Mouse (Mus musculus) T-cell, adult 2 months (primary cell): ENCODE results near the gene D10Wsu102e.
A peak's percentile ranks its signal among the peaks of the same experiment; 100 is the strongest.
"Not testable (repeated sequence)": the region's sequence is repeated elsewhere in the genome, so short reads cannot be mapped to it uniquely, and the experiment has no call there.

Source experiments
- DNase-seq: peaks from one replicate; pipeline ENCODE4 v3.0.0; 2022; ENCODE audit warnings: low spot score

Gene D10Wsu102e

DNA sequence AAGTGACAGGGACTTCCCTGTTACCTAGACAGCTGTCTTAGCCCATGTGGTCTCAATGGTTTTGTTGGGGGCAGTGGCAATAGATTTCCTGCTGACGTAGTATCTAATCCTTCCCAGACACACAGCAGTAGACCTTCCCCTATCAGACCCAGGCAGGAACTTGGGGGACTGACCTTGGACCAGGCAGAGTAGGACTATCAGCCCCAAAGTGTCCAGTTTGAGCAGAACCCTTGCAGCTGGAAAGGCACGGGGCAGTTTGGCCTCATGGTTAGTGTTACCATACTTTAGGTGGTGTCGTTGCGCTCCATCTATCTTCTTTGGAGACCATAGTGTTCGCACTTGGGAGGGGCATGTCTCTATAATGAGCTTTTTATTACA is 13.7 kb upstream of the D10Wsu102e start:
- DNase-seq: no peak

DNA sequence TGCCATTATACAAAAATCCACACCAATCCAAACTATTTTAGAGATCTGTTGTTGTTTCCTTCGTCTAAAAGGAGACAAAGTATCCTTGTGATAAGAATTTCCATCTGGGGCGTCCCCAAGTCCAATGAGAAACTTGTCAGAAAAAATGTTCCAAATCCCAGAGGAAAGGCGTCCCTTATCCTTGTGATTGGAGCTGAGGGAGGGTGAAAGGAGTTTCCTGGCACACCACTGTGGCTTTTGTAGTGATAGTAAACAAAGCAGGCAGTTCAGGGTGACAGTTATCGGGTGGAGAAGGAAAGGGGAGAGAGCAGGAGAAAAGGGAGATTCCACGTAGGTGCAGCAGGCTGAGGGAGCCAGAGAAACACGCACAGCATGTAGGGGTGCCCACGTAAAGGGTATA is 12.5 kb upstream of the D10Wsu102e start:
- no peak for DNase-seq

DNA sequence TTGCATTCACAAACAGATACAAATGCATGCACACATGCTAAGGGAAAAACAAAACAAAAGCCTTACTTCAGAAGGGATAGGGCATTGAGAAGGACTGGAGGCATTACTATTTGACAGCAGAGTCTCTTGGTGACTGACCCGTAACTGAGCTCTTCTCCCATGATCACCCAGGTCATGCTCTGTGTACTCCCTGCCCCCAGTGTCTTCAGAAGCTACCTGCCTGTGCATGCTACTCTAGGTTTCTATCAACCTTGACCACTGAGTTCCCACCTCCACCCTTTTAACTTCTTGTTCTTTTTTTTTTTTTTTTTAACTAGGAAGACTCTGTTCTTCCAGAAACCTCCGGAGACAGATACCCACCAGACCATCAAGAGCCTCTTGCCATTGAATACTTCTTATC is 9.3 kb upstream of the D10Wsu102e start:
- no peak for DNase-seq

DNA sequence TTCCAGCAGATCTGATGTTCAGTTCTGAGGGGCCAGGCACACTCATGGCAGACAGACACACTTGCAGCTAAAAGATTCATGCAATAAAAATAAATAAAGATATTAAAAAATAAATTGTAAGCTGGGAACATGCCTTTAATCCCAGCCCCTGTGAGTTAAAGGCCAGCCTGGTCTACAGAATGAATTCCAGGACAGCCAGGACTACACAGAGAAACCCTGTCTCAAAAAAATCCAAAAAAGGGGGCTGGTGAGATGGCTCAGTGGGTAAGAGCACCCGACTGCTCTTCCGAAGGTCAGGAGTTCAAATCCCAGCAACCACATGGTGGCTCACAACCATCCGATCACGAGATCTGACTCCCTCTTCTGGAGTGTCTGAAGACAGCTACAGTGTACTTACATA is 8.2 kb upstream of the D10Wsu102e start:
- DNase-seq: not testable (repeated sequence)

DNA sequence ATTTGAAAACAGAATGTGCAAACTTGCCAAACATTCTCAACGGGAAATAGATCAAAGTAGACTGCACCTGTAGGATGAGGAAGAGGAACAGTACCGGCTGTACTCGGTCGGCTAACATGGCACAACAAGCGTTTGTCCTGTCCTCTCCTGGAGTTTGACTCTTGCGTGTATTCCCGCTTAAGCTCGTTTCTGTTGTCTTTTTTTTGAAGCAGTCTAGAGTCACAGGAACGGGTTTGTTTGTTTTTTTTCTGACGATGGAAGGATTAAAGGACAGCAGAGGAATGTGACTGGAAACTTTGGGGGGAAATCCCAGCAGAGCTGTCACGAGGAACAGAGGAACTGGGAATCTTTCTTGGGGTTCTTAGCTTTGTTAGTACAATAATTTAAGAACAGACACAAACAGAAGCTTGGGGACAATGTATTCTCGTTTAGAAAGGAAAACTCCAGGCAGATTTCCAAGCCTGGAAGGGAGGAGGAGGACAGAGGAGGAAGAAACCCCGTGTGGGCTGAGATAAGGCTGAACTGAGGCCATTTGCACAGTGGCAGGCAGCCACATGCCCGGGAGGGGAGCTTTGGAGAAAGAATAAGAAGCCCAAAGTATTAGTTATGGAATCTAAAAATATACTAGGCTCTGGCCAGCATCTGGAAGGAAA is 6.2 kb upstream of the D10Wsu102e start:
- no peak for DNase-seq

DNA sequence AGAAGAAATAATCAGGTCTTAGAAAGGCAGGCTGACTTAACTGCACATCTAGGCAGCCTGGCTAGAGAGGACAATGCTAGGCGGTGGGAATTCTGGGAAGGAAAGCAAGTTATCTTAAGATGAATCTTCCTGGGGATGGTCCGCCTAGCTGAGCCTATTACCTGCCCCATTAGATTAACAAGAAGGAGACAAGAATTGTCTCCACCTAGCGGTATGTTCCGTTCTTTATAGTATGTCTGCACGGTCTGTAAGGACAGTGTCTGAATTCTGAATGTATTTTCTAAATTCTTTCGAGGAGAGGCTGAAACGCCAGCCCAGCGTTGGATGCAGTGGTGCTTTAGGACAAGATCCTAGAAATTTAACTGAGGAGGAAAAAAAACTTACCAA is 5.7 kb upstream of the D10Wsu102e start:
- DNase-seq: no peak

DNA sequence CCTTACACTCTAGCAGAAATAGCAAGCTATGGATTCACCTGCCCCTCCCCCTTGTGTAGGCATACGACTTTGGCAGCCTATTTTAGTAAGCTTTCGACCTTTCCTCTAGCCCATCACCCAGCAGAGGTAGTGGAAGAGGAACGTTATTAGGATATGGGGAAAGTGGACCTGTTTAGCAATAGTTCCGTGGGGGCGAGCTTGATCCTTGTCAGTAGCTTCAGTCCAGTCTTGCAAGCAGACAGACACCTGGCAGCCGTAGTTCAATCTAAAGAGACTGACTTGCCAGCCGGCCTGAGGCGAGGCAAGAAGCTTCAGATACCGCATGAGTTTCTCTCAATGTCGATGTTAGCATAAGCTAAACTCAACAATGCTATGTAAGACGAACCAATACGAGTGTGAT is 3.6 kb upstream of the D10Wsu102e start:
- no peak for DNase-seq

DNA sequence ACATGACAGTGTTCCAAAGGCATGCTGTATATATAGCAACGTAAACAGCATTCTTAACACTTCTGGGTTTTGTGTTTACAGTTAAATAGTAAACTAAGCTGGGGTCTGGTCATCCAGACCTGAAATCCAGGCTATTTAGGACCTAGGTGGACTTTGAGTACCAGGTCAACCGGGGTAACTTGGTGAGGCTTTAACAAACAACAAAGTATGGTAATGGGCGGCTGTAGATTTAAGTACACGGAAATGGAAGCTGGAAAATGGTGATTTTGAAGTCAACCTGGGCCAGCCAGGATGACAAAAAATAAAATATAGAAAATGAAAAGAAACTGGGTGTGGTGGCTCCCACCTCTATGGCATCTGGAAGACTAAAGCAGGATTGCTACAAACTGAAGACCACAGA is 570 bp upstream of the D10Wsu102e start:
- no peak for DNase-seq

DNA sequence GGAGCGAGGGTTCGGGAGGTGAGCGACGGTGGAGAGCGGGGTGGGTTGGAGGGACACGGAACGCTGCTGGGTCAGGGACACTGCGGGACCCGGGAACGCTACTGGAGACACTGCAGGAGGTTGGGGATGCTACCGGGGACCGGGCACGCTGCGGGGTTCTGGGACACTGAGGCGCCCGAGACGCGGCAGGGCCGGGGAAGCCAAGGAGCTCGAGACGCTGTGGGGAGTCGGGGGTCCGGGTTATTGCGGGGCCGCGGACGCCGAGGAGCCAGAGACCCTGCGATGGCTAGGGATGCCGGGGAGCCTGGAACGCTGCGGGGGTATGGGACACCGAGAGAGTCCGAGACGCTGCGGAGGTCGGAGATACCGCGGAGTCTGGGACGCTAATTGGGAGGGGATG is 335 bp downstream of the D10Wsu102e start:
- no peak for DNase-seq

DNA sequence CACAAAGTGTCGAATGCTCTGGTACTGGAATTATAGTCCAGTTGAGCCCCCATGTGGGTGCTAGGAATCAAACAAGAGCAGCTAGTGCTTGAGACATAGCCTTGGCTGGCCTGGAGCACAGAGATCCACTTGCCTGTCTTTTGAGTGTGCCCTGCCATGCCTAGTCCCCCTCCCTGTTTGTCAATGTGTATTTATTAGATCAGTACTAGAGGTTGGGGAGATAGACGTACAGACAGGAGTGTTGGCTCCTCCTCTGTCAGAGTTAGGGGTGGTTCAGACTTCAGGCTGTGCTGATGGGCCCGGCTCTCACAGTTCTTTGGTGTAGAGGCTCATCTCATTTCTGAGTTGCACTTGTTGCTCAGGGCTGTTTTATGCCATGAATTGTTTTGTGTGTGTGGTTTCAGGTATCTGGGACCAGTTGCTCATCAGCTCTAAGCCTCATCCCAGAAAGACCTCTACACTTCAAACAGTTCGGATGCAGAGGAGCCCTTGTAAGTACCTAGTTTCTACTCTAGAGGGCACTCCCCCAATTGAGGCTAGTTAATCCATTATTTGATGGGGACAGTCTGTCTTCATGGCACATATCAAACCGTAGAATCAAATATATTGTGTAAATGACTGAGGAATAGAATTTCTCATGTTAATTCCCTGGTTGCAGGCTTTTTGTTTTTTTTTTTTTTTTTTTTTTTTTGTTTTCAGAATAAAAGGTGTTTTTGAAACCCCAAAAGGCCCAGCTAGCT is 1.8 kb downstream of the D10Wsu102e start:
- DNase-seq: peak; percentile 15

DNA sequence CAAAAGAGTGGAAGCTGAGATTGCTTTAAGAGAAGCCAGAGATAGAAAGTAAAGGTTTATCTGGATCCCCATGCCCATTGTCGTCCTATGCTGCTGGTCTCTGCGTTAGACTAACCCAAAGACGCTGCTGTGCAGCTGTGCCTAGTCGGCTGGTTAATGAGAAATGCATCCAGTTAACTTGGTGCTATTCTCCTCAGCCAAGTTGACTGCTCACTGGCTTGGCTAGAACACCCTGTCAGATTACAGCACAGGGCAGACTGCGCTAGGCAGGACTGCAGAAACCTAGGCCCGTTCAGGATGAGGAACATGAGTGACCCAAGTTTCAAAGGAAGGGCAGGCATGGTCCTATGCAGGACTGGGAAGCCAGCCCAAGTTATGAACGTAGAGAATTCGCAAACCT is 3.4 kb downstream of the D10Wsu102e start:
- DNase-seq: no peak

DNA sequence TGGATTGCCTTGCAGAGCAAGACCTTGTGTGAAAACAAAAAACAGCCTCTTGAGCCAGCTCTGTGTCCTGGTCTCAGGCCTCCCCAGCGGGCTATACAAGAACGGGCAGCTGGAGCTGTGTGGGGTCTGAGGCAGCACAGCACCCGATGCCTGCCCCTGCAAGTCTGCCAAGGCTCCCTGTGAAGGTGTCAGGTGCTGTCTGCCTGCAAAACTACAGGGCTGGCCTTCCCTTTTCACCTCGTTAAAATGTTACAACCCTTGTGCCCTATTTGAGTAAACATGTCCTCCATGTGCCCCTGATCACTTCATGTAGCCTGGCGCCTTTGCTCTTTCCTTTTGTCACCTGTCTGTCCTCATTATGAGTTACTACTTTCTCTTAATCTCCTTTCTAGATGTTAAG is 8.9 kb downstream of the D10Wsu102e start:
- DNase-seq: no peak

DNA sequence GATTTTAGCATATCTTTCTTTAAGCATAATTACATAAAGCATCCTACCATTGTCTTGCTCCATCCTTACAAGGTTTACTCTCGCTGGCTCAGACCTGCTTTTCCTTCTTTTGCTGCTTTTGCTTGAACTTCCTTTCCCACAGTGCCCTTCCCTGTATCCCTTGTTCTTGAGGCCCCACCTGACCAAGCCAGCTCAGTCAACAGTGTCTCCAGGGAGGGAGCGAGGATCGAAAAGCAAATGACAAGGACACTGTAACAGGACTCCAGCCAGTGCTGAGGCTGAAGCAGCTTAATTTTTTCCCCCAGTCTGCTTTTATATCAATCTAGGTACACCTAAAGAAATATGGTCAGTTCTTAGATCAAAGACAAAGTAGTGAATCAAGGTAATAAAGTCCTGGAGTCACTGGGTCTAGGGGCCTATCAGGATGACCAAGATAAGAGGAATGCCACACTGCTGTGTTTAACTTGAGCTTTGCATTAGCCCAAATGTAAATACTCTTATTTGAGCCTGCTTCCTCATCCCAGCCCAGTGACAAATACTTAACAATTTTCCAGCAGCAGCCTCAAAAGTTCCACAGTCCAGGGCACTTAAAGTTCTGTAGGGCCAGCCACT is 14.1 kb downstream of the D10Wsu102e start:
- DNase-seq: no peak

DNA sequence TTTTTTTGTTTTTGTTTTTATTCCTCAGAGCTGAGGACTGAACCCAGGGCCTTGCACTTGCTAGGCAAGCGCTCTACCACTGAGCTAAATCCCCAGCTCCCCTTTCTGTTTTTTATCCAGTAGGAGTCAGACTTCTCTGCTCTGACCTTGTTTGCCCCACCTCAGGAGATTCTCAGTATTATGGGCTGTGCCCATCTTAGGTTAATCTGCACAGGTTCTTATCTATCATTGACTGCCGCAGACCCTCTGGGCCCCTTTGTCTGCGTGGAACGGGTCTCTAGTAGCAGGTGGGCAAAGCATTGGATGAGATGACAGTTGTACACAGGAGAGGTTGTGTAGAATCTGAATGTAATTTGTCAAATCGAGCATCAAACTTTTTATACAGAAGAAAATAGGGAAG is 15.4 kb downstream of the D10Wsu102e start:
- not testable (repeated sequence) for DNase-seq

DNA sequence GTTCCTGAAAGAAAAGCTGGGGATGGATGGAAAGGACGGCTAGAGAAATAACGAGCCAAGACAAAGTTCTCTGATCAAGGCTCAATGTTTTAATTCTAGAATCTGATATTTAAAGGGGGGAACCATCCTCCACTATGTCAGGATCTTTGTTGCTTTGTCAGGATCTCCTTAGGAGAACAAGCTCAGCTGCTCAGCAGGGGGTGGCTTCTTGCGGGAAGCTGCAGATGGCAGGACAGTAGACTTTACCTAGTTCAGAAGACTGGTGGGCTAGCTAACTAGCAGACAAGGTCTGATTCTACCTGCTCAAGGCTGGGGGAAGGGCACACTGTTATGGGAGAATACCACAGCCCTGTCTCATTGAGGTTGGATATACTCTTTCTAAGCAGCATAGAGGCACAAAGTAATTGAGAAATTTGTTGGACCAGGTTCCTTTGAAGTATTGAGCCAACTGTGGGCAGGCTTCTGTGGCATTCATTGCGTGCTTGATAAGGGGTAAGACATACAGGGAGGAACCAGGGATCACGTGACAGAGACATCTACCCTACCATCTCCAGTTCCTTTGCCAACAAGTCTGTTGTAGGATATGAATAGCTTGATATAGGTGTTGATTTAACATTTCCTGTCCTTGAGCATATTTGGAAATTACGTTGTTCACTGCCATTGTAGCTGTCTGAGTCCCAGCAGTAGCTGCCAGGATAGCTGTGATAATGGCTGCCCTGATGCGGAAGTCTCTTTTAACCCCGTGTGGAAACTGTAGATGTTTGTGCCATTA is 17.1 kb downstream of the D10Wsu102e start:
- DNase-seq: no peak

DNA sequence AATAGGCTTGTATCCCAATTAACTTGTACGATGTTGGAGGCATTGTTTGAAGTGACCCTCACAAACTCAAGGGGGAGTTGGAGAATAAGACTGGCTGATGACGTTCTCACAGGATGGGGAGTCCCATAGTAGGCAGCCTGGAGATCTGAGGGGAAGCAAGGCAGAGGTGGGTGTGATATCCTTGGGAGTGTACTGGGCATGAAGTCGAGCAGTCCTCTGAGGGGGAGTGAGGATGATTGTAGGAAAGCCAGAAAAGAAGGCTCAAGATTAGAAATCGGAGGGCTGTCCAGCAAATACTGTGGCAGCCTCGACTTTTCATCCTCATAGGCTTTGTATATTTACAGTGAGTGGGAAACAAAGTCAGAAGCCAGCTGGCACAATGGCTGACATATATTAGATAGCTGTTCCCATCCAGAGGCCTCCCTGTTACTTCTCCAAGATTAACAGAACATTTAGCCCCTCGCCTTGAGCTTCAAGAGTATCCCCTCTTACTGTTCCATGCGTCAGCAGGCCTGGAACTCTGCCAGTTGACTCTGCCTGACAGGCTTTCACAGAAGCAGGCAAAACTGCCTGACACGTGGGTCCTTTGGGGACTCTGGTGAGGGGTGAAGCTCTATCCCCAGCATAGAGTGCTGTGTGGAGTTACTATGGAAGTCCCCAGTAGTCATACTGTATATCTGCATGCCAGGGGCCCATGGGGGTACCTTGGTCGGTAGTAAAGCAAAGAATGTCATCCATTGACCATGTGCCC is 18.2 kb downstream of the D10Wsu102e start:
- DNase-seq: no peak

DNA sequence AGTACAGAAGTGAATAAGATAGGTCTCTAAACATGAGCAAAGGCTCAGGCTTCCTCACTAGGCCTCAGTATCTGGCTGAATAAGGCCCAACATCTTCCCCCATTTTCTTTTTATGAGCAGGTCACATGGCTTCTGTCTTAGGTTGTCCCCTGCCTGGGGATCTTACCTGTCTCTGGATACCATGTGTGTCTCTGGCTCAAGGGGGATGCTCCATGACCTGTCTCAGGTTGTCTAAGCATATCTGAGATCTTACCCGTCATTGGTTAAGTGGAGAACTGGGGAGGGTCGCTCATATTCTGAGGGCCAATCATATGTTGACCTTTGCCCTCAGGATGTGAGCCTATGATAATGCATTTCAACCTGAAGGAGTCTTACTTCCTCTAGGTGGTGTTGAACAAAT is 20.5 kb downstream of the D10Wsu102e start:
- DNase-seq: no peak

DNA sequence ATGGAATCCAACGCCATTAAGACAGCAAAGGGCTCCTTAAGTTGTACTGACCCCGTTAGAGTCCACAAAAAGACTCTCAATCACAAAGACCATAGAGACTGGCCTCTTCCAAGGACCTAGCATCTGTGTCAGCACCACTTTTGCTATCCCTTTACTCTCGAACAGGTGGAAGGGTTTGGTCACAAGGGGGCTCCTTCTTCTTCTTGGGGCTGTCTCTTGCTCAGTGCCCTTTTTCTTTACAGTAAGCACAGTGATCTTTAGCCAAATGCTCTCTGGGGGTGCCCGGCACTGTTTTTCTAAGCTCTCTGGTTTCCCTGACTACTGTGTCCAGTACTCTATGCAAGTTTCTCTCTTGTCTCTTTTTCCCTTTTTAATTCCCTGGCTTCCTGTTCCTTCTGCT is 22.5 kb downstream of the D10Wsu102e start:
- DNase-seq: no peak

DNA sequence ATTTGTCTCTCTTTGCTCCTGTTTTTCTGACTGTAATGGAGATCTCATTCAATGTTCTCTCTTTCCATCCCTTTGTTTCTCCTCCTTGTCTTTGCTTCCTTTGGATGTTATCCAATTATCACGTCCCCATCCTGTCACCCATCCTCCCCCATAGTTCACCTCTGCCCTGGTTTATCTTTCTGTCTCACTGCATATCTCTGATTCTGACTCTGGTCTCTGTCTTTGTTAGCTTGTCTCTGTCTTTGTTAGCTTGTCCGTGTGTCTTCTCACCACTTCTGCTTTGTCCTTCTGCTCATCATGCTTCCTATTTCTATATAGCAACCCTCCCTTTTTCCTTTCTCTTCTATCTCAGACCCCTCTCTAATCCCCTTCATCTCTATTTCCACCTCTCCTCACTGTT is 23.0 kb downstream of the D10Wsu102e start:
- no peak for DNase-seq

DNA sequence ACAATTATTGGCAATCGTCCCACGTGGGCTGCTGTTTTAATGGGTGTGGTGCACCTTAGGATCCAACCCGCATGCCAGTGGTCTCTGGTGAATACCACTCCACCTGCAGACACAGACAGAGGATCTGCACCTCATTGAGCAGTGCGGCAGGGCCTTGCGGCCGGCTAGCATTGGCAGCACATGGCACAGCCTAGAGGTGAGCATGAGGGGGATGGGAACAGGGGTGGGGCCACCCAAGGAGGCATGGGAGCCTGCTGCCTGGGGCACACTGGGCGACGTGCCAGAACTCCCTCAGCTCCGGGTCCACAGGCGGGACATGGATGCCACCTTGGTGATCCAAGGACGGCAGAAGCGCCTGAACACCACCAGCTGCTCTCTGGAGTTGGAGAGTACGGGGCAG is 23.8 kb downstream of the D10Wsu102e start:
- no peak for DNase-seq

DNA sequence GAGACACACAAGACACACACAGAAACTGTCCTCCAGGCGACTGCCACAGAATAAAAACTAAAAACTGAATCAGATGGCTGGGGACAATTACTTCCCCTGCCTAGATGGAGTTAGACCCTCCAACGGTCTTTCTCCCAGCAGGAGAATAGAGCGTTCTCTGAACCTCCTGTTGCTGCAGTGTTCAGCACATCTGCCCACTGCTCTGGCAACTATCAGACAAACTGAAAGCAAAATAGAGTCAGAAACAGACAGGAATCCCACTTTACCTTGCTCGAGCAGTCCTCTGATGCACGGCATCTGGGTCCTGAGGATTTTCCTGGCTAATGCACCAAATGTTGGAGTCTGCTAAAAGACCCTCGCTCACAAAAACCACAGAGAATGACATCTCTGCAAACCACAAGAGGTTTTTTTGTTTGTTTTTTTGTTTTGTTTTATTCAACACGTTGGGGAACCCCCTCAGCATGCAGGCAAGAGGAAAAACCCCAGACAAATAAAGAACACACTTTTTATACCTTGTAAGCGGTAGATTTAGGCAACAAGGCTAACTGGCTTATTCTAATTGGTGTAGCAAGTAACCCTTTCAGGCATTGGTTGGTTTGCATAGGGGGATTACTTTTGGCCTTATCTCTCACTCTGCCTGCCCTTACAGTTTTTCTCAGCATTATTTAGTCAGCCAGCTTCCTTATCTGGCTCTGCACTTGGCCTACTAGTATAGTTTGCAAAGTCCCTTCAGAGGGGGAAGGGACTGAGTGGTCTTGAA is 24.6 kb downstream of the D10Wsu102e start:
- DNase-seq: no peak
